21 mouse cellular contexts compared by ENCODE assay signal in the genomic region with DNA sequence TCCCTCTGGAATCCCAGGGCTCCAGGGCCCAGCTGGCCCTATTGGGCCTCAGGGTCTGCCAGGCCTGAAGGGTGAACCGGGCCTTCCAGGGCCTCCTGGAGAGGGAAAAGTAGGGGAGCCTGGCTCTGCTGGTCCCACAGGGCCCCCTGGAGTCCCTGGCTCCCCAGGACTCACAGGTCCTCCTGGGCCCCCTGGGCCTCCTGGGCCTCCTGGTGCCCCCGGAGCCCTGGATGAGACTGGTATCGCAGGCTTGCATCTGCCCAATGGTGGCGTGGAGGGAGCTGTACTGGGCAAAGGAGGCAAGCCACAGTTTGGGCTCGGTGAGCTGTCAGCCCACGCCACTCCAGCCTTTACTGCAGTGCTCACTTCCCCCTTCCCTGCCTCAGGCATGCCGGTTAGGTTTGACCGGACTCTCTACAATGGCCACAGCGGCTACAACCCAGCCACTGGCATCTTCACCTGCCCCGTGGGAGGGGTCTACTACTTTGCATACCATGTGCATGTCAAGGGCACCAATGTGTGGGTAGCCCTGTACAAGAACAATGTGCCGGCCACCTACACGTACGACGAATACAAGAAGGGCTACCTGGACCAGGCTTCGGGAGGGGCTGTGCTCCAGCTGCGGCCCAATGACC. TPM values are rescaled to one million over a fixed set of nuclear protein-coding genes. Genes with fewer than 3 reads are reported as not detected.
DNase-seq lines count a peak whose midpoint lies in the region; ATAC-seq and TF ChIP-seq lines count a peak whose summit lies in the region.
"Had no signal": no experiment of that assay in that cellular context is flagged by ENCODE, and none has a peak within 500 bp of the region (broad histone marks: within the 10 kb centered on the region; RNA-seq: fewer than 3 reads in every experiment).

No protein-coding gene starts in this region.

- no peak overlapping the region for H3K4me2 ChIP-seq in embryonic facial prominence, embryonic 13.5 days
- H3K4me2 ChIP-seq in limb, embryonic 13.5 days (replicated peaks) = no peak overlapping the region
- no peak overlapping the region for H3K4me2 ChIP-seq in intestine, embryonic 16.5 days (ENCODE audit: low read depth, low read length)
- H3K4me2 ChIP-seq: forebrain, embryonic 13.5 days; heart, embryonic 12.5 days had no signal

- 0 out of 2 replicates have a peak, but pooled peaks cover 4% of the 10 kb centered on the region for H3K27me3 ChIP-seq in embryonic facial prominence, embryonic 10.5 days (replicated peaks; ENCODE audit: low read depth, poor library complexity, severe bottlenecking)
- no peaks in the 10 kb centered on the region for H3K27me3 ChIP-seq in embryonic facial prominence, embryonic 13.5 days
- H3K27me3 ChIP-seq in limb, embryonic 13.5 days = no peaks in the 10 kb centered on the region
- H3K27me3 ChIP-seq in intestine, embryonic 16.5 days (replicated peaks; ENCODE audit: control insufficient read depth, insufficient read depth, low read length) = no peaks in the 10 kb centered on the region
- H3K27me3 ChIP-seq: CH12.LX, Patski had no signal

- H3K4me1 ChIP-seq in embryonic facial prominence, embryonic 10.5 days = peaks cover 48% of the 10 kb centered on the region
- peaks cover 63% of the 10 kb centered on the region for H3K4me1 ChIP-seq in embryonic facial prominence, embryonic 13.5 days
- H3K4me1 ChIP-seq in limb, embryonic 13.5 days = peaks cover 43% of the 10 kb centered on the region
- peaks cover 4% of the 10 kb centered on the region; the same call in 1 of the 2 replicates for H3K4me1 ChIP-seq in intestine, embryonic 16.5 days (ENCODE audit: control insufficient read depth, insufficient read depth, low read length)

- no peak for DNase-seq in gastrocnemius, adult 2 months
- DNase-seq in gastrocnemius, adult 8-10 months (ENCODE audit: low spot score in 2 of 2) = no peak
- DNase-seq in embryonic facial prominence, embryonic 10.5 days (ENCODE audit: low spot score) = no peak
- no peak for DNase-seq in adrenal gland, postnatal 25 days
- DNase-seq: adrenal gland, postnatal 36 days; cerebellum, adult 2 months; cerebellum, postnatal 14 days; gastrocnemius, postnatal 10 days; heart, adult 2 months; kidney, adult 11 months had no signal

- H3K4me3 ChIP-seq in gastrocnemius, adult 2 months = no peak overlapping the region
- no peak overlapping the region for H3K4me3 ChIP-seq in embryonic facial prominence, embryonic 10.5 days
- H3K4me3 ChIP-seq in embryonic facial prominence, embryonic 13.5 days = no peak overlapping the region
- H3K4me3 ChIP-seq in limb, embryonic 13.5 days = no peak overlapping the region
- no peak overlapping the region for H3K4me3 ChIP-seq in intestine, embryonic 16.5 days (ENCODE audit: low read length)
- H3K4me3 ChIP-seq: forebrain, embryonic 13.5 days; heart, adult 2 months; heart, embryonic 12.5 days; hindbrain, embryonic 10.5 days had no signal

- no peaks in the 10 kb centered on the region for H3K9me3 ChIP-seq in embryonic facial prominence, embryonic 10.5 days
- H3K9me3 ChIP-seq in embryonic facial prominence, embryonic 13.5 days = no peaks in the 10 kb centered on the region
- no peaks in the 10 kb centered on the region for H3K9me3 ChIP-seq in limb, embryonic 13.5 days
- no peaks in the 10 kb centered on the region for H3K9me3 ChIP-seq in intestine, embryonic 16.5 days (ENCODE audit: control insufficient read depth, low read length)
- H3K9me3 ChIP-seq: forebrain, embryonic 13.5 days; heart, embryonic 12.5 days; hindbrain, embryonic 10.5 days had no signal

- 89% methylated on average over 16 of the region's 16 CpGs for WGBS in embryonic facial prominence, embryonic 10.5 days
- WGBS in embryonic facial prominence, embryonic 13.5 days = 92% methylated on average over 16 of the region's 16 CpGs
- 94% methylated on average over 16 of the region's 16 CpGs for WGBS in limb, embryonic 13.5 days
- 87% methylated on average over 16 of the region's 16 CpGs for WGBS in intestine, embryonic 16.5 days

- H3K27ac ChIP-seq in gastrocnemius, adult 2 months = peak overlapping the region; percentile 76; the same call in 1 of the 2 replicates
- H3K27ac ChIP-seq in embryonic facial prominence, embryonic 10.5 days (replicated peaks) = peak overlapping the region; percentile 79; the same call in 1 of the 2 replicates
- H3K27ac ChIP-seq in embryonic facial prominence, embryonic 13.5 days = peak overlapping the region; percentile 88; the same call in 1 of the 2 replicates
- H3K27ac ChIP-seq in limb, embryonic 13.5 days = no peak overlapping the region; the same call in 1 of the 2 replicates
- no peak overlapping the region for H3K27ac ChIP-seq in intestine, embryonic 16.5 days (ENCODE audit: low read length)
- H3K27ac ChIP-seq: forebrain, embryonic 13.5 days; heart, adult 2 months had no signal

- intact Hi-C loops in gastrocnemius, adult 2 months (cut with DNase I) = loop anchor here (5.0 kb wide), 1 partner anchor 129 kb away; no protein-coding TSS in a partner anchor

- peaks cover 21% of the 10 kb centered on the region for H3K36me3 ChIP-seq in embryonic facial prominence, embryonic 10.5 days (replicated peaks)
- H3K36me3 ChIP-seq in embryonic facial prominence, embryonic 13.5 days = peaks cover 21% of the 10 kb centered on the region
- H3K36me3 ChIP-seq in limb, embryonic 13.5 days = peaks cover 25% of the 10 kb centered on the region
- H3K36me3 ChIP-seq in intestine, embryonic 16.5 days (ENCODE audit: control insufficient read depth, insufficient read depth, low read length) = peaks cover 10% of the 10 kb centered on the region; the same call in 1 of the 2 replicates

- no peak for ATAC-seq in embryonic facial prominence, embryonic 13.5 days (ENCODE audit: insufficient number of reproducible peaks, insufficient read depth, low FRiP score, low TSS enrichment, low read depth)
- no peak for ATAC-seq in limb, embryonic 13.5 days (ENCODE audit: low FRiP score, low read depth)
- ATAC-seq in intestine, embryonic 16.5 days = no peak
- ATAC-seq: activated CD4-positive, CD25-positive, alpha-beta regulatory T cell, adult 4 months; forebrain, embryonic 13.5 days; hindbrain, embryonic 16.5 days; inflammation-experienced regulatory T-cells, adult 6 months; Patski had no signal

- TF ChIP-seq CTCF in gastrocnemius, adult 2 months (IDR thresholded peaks at IDR 0.05) = no peak

- H3K9ac ChIP-seq in embryonic facial prominence, embryonic 13.5 days = no peak overlapping the region
- H3K9ac ChIP-seq in limb, embryonic 13.5 days = 0 out of 2 replicates have a peak overlapping the region, but pooled peaks have one; percentile 13
- no peak overlapping the region for H3K9ac ChIP-seq in intestine, embryonic 16.5 days (ENCODE audit: low read depth, low read length)
- H3K9ac ChIP-seq: forebrain, embryonic 13.5 days; heart, embryonic 12.5 days had no signal

RNA-seq across cellular contexts. Expression of a gene that starts 9.8 kb away (rescaled TPM):
- 1 to 10 TPM; 9.3 to 9.5 TPM for total RNA-seq in gastrocnemius, adult 2 months (2021)
- 1 to 10 TPM; 8.1 to 9.5 (median 9.0) TPM for total RNA-seq in gastrocnemius, adult 8-10 months (2022)
- 92.3 and 93.2 TPM in 2 replicates for polyA plus RNA-seq in embryonic facial prominence, embryonic 10.5 days (2016; fragmentation: Nextera tagmentation; extraction: Ambion mirVana)
- 94.3 and 97.5 TPM in 2 replicates for polyA plus RNA-seq in embryonic facial prominence, embryonic 13.5 days (2015; fragmentation: Nextera tagmentation; extraction: Ambion mirVana)
- 88.6 and 91.5 TPM in 2 replicates for polyA plus RNA-seq in limb, embryonic 13.5 days (2015; fragmentation: Nextera tagmentation; extraction: Ambion mirVana)
- 27.6 and 38.9 TPM in 2 replicates for total RNA-seq in adrenal gland, postnatal 25 days (2021)
- polyA plus RNA-seq in intestine, embryonic 16.5 days (2015; fragmentation: Nextera tagmentation; extraction: Ambion mirVana) = 59.0 and 60.1 TPM in 2 replicates

RNA-seq across cellular contexts. Expression of a gene that starts 13.8 kb away (rescaled TPM):
- total RNA-seq in gastrocnemius, adult 2 months (2021) = under 1 TPM in 1 of 2 experiments, not detected in 1; 0.64 TPM
- under 1 TPM in 3 of 4 experiments, not detected in 1; 0.17 to 0.87 (median 0.40) TPM for total RNA-seq in gastrocnemius, adult 8-10 months (2022)
- 1.4 TPM in 2 replicates for polyA plus RNA-seq in embryonic facial prominence, embryonic 10.5 days (2016; fragmentation: Nextera tagmentation; extraction: Ambion mirVana)
- polyA plus RNA-seq in embryonic facial prominence, embryonic 13.5 days (2015; fragmentation: Nextera tagmentation; extraction: Ambion mirVana) = 18.5 and 22.0 TPM in 2 replicates
- 23.6 TPM in 2 replicates for polyA plus RNA-seq in limb, embryonic 13.5 days (2015; fragmentation: Nextera tagmentation; extraction: Ambion mirVana)
- 2.4 and 2.6 TPM in 2 replicates for total RNA-seq in adrenal gland, postnatal 25 days (2021)
- 4.8 and 5.6 TPM in 2 replicates for polyA plus RNA-seq in intestine, embryonic 16.5 days (2015; fragmentation: Nextera tagmentation; extraction: Ambion mirVana)
- polyA plus RNA-seq: inflammation-experienced regulatory T-cells, adult 6 months had no signal

RNA-seq across cellular contexts. Expression of a gene that starts 25.1 kb away (rescaled TPM):
- 1 to 10 TPM in 1 of 2 experiments, under 1 TPM in 1; 0.74 to 6.0 TPM for total RNA-seq in gastrocnemius, adult 2 months (2021)
- 1 to 10 TPM in 2 of 4 experiments, under 1 TPM in 2; 0.46 to 1.6 (median 1.1) TPM for total RNA-seq in gastrocnemius, adult 8-10 months (2022)
- polyA plus RNA-seq in embryonic facial prominence, embryonic 10.5 days (2016; fragmentation: Nextera tagmentation; extraction: Ambion mirVana) = 7.3 and 11.2 TPM in 2 replicates
- 33.9 and 43.4 TPM in 2 replicates for polyA plus RNA-seq in embryonic facial prominence, embryonic 13.5 days (2015; fragmentation: Nextera tagmentation; extraction: Ambion mirVana)
- polyA plus RNA-seq in limb, embryonic 13.5 days (2015; fragmentation: Nextera tagmentation; extraction: Ambion mirVana) = 39.8 and 42.7 TPM in 2 replicates
- 1.7 and 2.4 TPM in 2 replicates for total RNA-seq in adrenal gland, postnatal 25 days (2021)
- 3.5 and 4.5 TPM in 2 replicates for polyA plus RNA-seq in intestine, embryonic 16.5 days (2015; fragmentation: Nextera tagmentation; extraction: Ambion mirVana)
- total RNA-seq: CH12.LX had no signal
- polyA plus RNA-seq: activated CD4-positive, CD25-positive, alpha-beta regulatory T cell, adult 4 months; inflammation-experienced regulatory T-cells, adult 6 months had no signal

RNA-seq across cellular contexts. Expression of a gene that starts 49.6 kb away (rescaled TPM):
- 10 to 100 TPM; 18.6 to 24.3 TPM for total RNA-seq in gastrocnemius, adult 2 months (2021)
- total RNA-seq in gastrocnemius, adult 8-10 months (2022) = 10 to 100 TPM; 19.7 to 23.2 (median 22.3) TPM
- polyA plus RNA-seq in embryonic facial prominence, embryonic 10.5 days (2016; fragmentation: Nextera tagmentation; extraction: Ambion mirVana) = 91.8 and 92.3 TPM in 2 replicates
- 122 and 126 TPM in 2 replicates for polyA plus RNA-seq in embryonic facial prominence, embryonic 13.5 days (2015; fragmentation: Nextera tagmentation; extraction: Ambion mirVana)
- polyA plus RNA-seq in limb, embryonic 13.5 days (2015; fragmentation: Nextera tagmentation; extraction: Ambion mirVana) = 124 and 126 TPM in 2 replicates
- total RNA-seq in adrenal gland, postnatal 25 days (2021) = 88.0 and 93.9 TPM in 2 replicates
- 105 and 107 TPM in 2 replicates for polyA plus RNA-seq in intestine, embryonic 16.5 days (2015; fragmentation: Nextera tagmentation; extraction: Ambion mirVana)

RNA-seq across cellular contexts. Expression of a gene that starts 55.5 kb away (rescaled TPM):
- 100 to 1,000 TPM; 177 to 199 TPM for total RNA-seq in gastrocnemius, adult 2 months (2021)
- 100 to 1,000 TPM; 138 to 195 (median 173) TPM for total RNA-seq in gastrocnemius, adult 8-10 months (2022)
- polyA plus RNA-seq in embryonic facial prominence, embryonic 10.5 days (2016; fragmentation: Nextera tagmentation; extraction: Ambion mirVana) = 60.9 and 62.9 TPM in 2 replicates
- polyA plus RNA-seq in embryonic facial prominence, embryonic 13.5 days (2015; fragmentation: Nextera tagmentation; extraction: Ambion mirVana) = 48.8 and 57.0 TPM in 2 replicates
- 46.5 and 49.9 TPM in 2 replicates for polyA plus RNA-seq in limb, embryonic 13.5 days (2015; fragmentation: Nextera tagmentation; extraction: Ambion mirVana)
- 55.0 and 68.0 TPM in 2 replicates for total RNA-seq in adrenal gland, postnatal 25 days (2021)
- 13.1 and 16.7 TPM in 2 replicates for polyA plus RNA-seq in intestine, embryonic 16.5 days (2015; fragmentation: Nextera tagmentation; extraction: Ambion mirVana)

Comparison
In these comparisons a context has a peak if more than half of its experiments do, and no peak if none do; other contexts are left out.
1. H3K27ac ChIP-seq: peak in gastrocnemius, adult 2 months (single experiment), embryonic facial prominence, embryonic 10.5 days (single experiment) and embryonic facial prominence, embryonic 13.5 days (single experiment); none in limb, embryonic 13.5 days (single experiment) and intestine, embryonic 16.5 days (single experiment).